Mouse (Mus musculus): Measurements from ENCODE around the gene Gpc6.
"Not testable (repeated sequence)": the region's sequence is repeated elsewhere in the genome, so short reads cannot be mapped to it uniquely, and the experiment has no call there.

Gene Gpc6

GRCm38 (mm10) chr14:117369331-117369866 is 444.3 kb downstream of the Gpc6 start:
- DNase-seq (ENCODE audit: low spot score in 2 of 2) = no peak

- no peak for DNase-seq (ENCODE audit: low spot score in 2 of 2)
Measured at GRCm38 (mm10) chr14:117376822-117377376, 451.8 kb downstream of the Gpc6 start.

- DNase-seq (ENCODE audit: low spot score in 2 of 2) = no peak
Measured at GRCm38 (mm10) chr14:117379979-117380378, 454.9 kb downstream of the Gpc6 start.

GRCm38 (mm10) chr14:117383188-117383587 is 458.1 kb downstream of the Gpc6 start:
- DNase-seq (ENCODE audit: low spot score in 2 of 2) = no peak

GRCm38 (mm10) chr14:117384096-117384770 is 459.1 kb downstream of the Gpc6 start:
- no peak for DNase-seq (ENCODE audit: low spot score in 2 of 2)

GRCm38 (mm10) chr14:117385731-117386270 is 460.7 kb downstream of the Gpc6 start:
- DNase-seq (ENCODE audit: low spot score in 2 of 2) = no peak

- no peak for DNase-seq (ENCODE audit: low spot score in 2 of 2)
Measured at GRCm38 (mm10) chr14:117390794-117391320, 465.7 kb downstream of the Gpc6 start.

GRCm38 (mm10) chr14:117391412-117391811 is 466.3 kb downstream of the Gpc6 start:
- DNase-seq (ENCODE audit: low spot score in 2 of 2) = no peak

GRCm38 (mm10) chr14:117397165-117397564 is 472.1 kb downstream of the Gpc6 start:
- no peak for DNase-seq (ENCODE audit: low spot score in 2 of 2)

GRCm38 (mm10) chr14:117407824-117408524 is 482.9 kb downstream of the Gpc6 start:
- DNase-seq (ENCODE audit: low spot score in 2 of 2) = no peak

GRCm38 (mm10) chr14:117408525-117408835 is 483.4 kb downstream of the Gpc6 start:
- peak in 1 of 2 experiments; percentile 26 for DNase-seq (ENCODE audit: low spot score in 2 of 2)

GRCm38 (mm10) chr14:117409778-117410177 is 484.7 kb downstream of the Gpc6 start:
- peak in 1 of 2 experiments; percentile 25 for DNase-seq (ENCODE audit: low spot score in 2 of 2)

- DNase-seq (ENCODE audit: low spot score in 2 of 2) = no peak
Measured at GRCm38 (mm10) chr14:117410511-117410910, 485.4 kb downstream of the Gpc6 start.

- no peak for DNase-seq (ENCODE audit: low spot score in 2 of 2)
Measured at GRCm38 (mm10) chr14:117415045-117415444, 489.9 kb downstream of the Gpc6 start.

- no peak for DNase-seq (ENCODE audit: low spot score in 2 of 2)
Measured at GRCm38 (mm10) chr14:117419561-117420218, 494.6 kb downstream of the Gpc6 start.

- DNase-seq (ENCODE audit: low spot score in 2 of 2) = no peak
Measured at GRCm38 (mm10) chr14:117421170-117421569, 496.1 kb downstream of the Gpc6 start.

GRCm38 (mm10) chr14:117426116-117426515 is 501.0 kb downstream of the Gpc6 start:
- DNase-seq (ENCODE audit: low spot score in 2 of 2) = peak in 1 of 2 experiments; percentile 21

- no peak for DNase-seq (ENCODE audit: low spot score in 2 of 2)
Measured at GRCm38 (mm10) chr14:117427776-117428175, 502.7 kb downstream of the Gpc6 start.

- no peak for DNase-seq (ENCODE audit: low spot score in 2 of 2)
Measured at GRCm38 (mm10) chr14:117435739-117436138, 510.6 kb downstream of the Gpc6 start.

GRCm38 (mm10) chr14:117446675-117447231 is 521.6 kb downstream of the Gpc6 start:
- not testable (repeated sequence) for DNase-seq (ENCODE audit: low spot score in 2 of 2)

- DNase-seq (ENCODE audit: low spot score in 2 of 2) = no peak
Measured at GRCm38 (mm10) chr14:117451391-117451991, 526.4 kb downstream of the Gpc6 start.

Data from frontal cortex, postnatal 36 days (tissue).